Mouse (Mus musculus) MEL (cell line): ENCODE results near the gene Ccdc9b. TPM values are rescaled to one million over a fixed set of nuclear protein-coding genes. Genes with fewer than 3 reads are reported as not detected.

Experiments used
- DNase-seq: peaks from one replicate; pipeline ENCODE4 v3.0.0; 2011; ENCODE audit warnings: low read depth, low spot score
- H3K27ac ChIP-seq: 2 replicates; pipeline ENCODE4 v1.5.1; 2012; ENCODE audit warnings: low read depth, mild to moderate bottlenecking, control low read depth, low read length, moderate library complexity; ENCODE audit not compliant: control insufficient read depth
- H3K27me3 ChIP-seq, 2 experiments: fragments of 150-350 bp in 1 of 2; sonication (generic) in 1 of 2; 2 replicates each; pipeline ENCODE4 v1.6.1; 2012; ENCODE audit warnings: low read length in 2 of 2, mild to moderate bottlenecking in 2 of 2, improper control_type of control experiment in 1 of 2, moderate library complexity in 1 of 2; ENCODE audit not compliant: insufficient read depth in 2 of 2, control insufficient read depth in 1 of 2
- H3K36me3 ChIP-seq, 2 experiments: 2 replicates each; pipeline ENCODE4 v1.6.1; 2012 to 2014; ENCODE audit warnings: low read length in 2 of 2, improper control_type of control experiment in 1 of 2, inconsistent platforms in 1 of 2, mild to moderate bottlenecking in 1 of 2; ENCODE audit not compliant: insufficient read depth in 2 of 2, control insufficient read depth in 1 of 2
- H3K4me1 ChIP-seq, 2 experiments: fragments of 150-350 bp in 1 of 2; sonication (generic) in 1 of 2; 2 replicates each; pipeline ENCODE4 v1.6.1; 2012; ENCODE audit warnings: low read length in 2 of 2, improper control_type of control experiment in 1 of 2, mild to moderate bottlenecking in 1 of 2; ENCODE audit not compliant: insufficient read depth in 2 of 2, control insufficient read depth in 1 of 2
- H3K4me3 ChIP-seq, 2 experiments: fragments of 150-350 bp in 1 of 2; sonication (generic) in 1 of 2; 2 replicates each; pipeline ENCODE4 v1.5.1; 2012; ENCODE audit warnings: low read depth in 2 of 2, low read length in 2 of 2, mild to moderate bottlenecking in 2 of 2, moderate library complexity in 2 of 2, control low read depth in 1 of 2, improper control_type of control experiment in 1 of 2; ENCODE audit not compliant: control insufficient read depth in 1 of 2, insufficient read depth in 1 of 2
- H3K79me2 ChIP-seq: 2 replicates; pipeline ENCODE4 v1.6.1; 2012; ENCODE audit warnings: mild to moderate bottlenecking, low read length, moderate library complexity; ENCODE audit not compliant: control insufficient read depth, poor library complexity, insufficient read depth
- H3K9ac ChIP-seq: 2 replicates; pipeline ENCODE4 v1.6.1; 2012; ENCODE audit warnings: low read depth, mild to moderate bottlenecking, control low read depth, low read length, moderate library complexity; ENCODE audit not compliant: control insufficient read depth, poor library complexity, severe bottlenecking
- H3K9me3 ChIP-seq: fragments of 150-350 bp; sonication (generic); replicated peaks from 2 replicates; pipeline ENCODE4 v1.6.1; 2012; ENCODE audit warnings: mild to moderate bottlenecking, low read length, improper control_type of control experiment, moderate library complexity; ENCODE audit not compliant: insufficient read depth
- BHLHE40 ChIP-seq: IDR thresholded peaks from 2 replicates; pipeline ENCODE4 v1.6.1; 2012; ENCODE audit warnings: low read depth, mild to moderate bottlenecking, inconsistent platforms, low read length, improper control_type of control experiment, borderline replicate concordance
- CHD2 ChIP-seq: IDR thresholded peaks from 2 replicates; pipeline ENCODE4 v1.6.1; 2011; ENCODE audit warnings: low read length, improper control_type of control experiment
- CTCF ChIP-seq, 3 experiments: IDR thresholded peaks in 2 of 3; conservative IDR thresholded peaks in 1 of 3; 2 replicates each; pipeline ENCODE4 v1.5.1; 2011 to 2012; ENCODE audit warnings: low read length in 3 of 3, low read depth in 2 of 3, mild to moderate bottlenecking in 2 of 3, improper control_type of control experiment in 1 of 3, inconsistent platforms in 1 of 3, mixed read lengths in 1 of 3, moderate library complexity in 1 of 3; ENCODE audit not compliant: control insufficient read depth in 1 of 3, insufficient read depth in 1 of 3, poor library complexity in 1 of 3, severe bottlenecking in 1 of 3
- E2F4 ChIP-seq: IDR thresholded peaks from 2 replicates; pipeline ENCODE4 v1.6.1; 2011; ENCODE audit warnings: low read depth, low read length, improper control_type of control experiment, borderline replicate concordance
- ELF1 ChIP-seq: IDR thresholded peaks from 2 replicates; pipeline ENCODE4 v1.6.1; 2014; ENCODE audit warnings: low read depth, mild to moderate bottlenecking, inconsistent platforms, low read length, improper control_type of control experiment, moderate library complexity
- EP300 ChIP-seq, 2 experiments: IDR thresholded peaks; 2 replicates each; pipeline ENCODE4 v1.6.1; 2011; ENCODE audit warnings: improper control_type of control experiment in 2 of 2, low read length in 2 of 2, low read depth in 1 of 2, mild to moderate bottlenecking in 1 of 2
- ETS1 ChIP-seq: IDR thresholded peaks from 2 replicates; pipeline ENCODE4 v1.6.1; 2012; ENCODE audit warnings: low read depth, mild to moderate bottlenecking, inconsistent platforms, low read length, improper control_type of control experiment, moderate library complexity
- GATA1 ChIP-seq: IDR thresholded peaks from 2 replicates; pipeline ENCODE4 v1.6.1; 2011; ENCODE audit warnings: low read depth, low read length, improper control_type of control experiment
- HCFC1 ChIP-seq: IDR thresholded peaks from 2 replicates; pipeline ENCODE4 v1.6.1; 2012; ENCODE audit warnings: low read depth, mild to moderate bottlenecking, inconsistent platforms, low read length, improper control_type of control experiment, moderate library complexity
- JUND ChIP-seq: IDR thresholded peaks from 2 replicates; pipeline ENCODE4 v1.6.1; 2011; ENCODE audit warnings: low read depth, mild to moderate bottlenecking, improper control_type of control experiment, low read length
- KAT2A ChIP-seq: conservative IDR thresholded peaks from 2 replicates; pipeline ENCODE4 v1.6.1; 2012; ENCODE audit warnings: low read depth, low read length, improper control_type of control experiment, inconsistent platforms
- MAFK ChIP-seq: IDR thresholded peaks from 2 replicates; pipeline ENCODE4 v1.6.1; 2011; ENCODE audit warnings: low read depth, mild to moderate bottlenecking, low read length, improper control_type of control experiment, borderline replicate concordance
- MAX ChIP-seq: IDR thresholded peaks from 2 replicates; pipeline ENCODE4 v1.6.1; 2011; ENCODE audit warnings: low read length, improper control_type of control experiment
- MAZ ChIP-seq: IDR thresholded peaks from 2 replicates; pipeline ENCODE4 v1.6.1; 2012; ENCODE audit warnings: low read depth, mild to moderate bottlenecking, inconsistent platforms, low read length, improper control_type of control experiment
- MEF2A ChIP-seq: IDR thresholded peaks from 2 replicates; pipeline ENCODE4 v1.6.1; 2014; ENCODE audit warnings: low read depth, mild to moderate bottlenecking, inconsistent platforms, low read length, improper control_type of control experiment; ENCODE audit not compliant: poor library complexity, insufficient replicate concordance, severe bottlenecking; ENCODE audit errors: extremely low read depth
- MXI1 ChIP-seq: IDR thresholded peaks from 2 replicates; pipeline ENCODE4 v1.6.1; 2011; ENCODE audit warnings: mild to moderate bottlenecking, low read depth, low read length, improper control_type of control experiment
- MYB ChIP-seq: IDR thresholded peaks from 2 replicates; pipeline ENCODE4 v1.6.1; 2011; ENCODE audit warnings: mild to moderate bottlenecking, low read depth, low read length, improper control_type of control experiment
- MYC ChIP-seq: IDR thresholded peaks from 2 replicates; pipeline ENCODE4 v1.6.1; 2011; ENCODE audit warnings: low read depth, mild to moderate bottlenecking, low read length, improper control_type of control experiment, moderate library complexity
- NELFE ChIP-seq: IDR thresholded peaks from 2 replicates; pipeline ENCODE4 v1.6.1; 2011; ENCODE audit warnings: low read depth, low read length, improper control_type of control experiment
- NRF1 ChIP-seq: IDR thresholded peaks from 2 replicates; pipeline ENCODE4 v1.6.1; 2014; ENCODE audit warnings: low read depth, mild to moderate bottlenecking, inconsistent platforms, low read length, improper control_type of control experiment, moderate library complexity; ENCODE audit not compliant: poor library complexity, insufficient read depth, severe bottlenecking
- POLR2A ChIP-seq, 2 experiments: IDR thresholded peaks; 2 replicates each; pipeline ENCODE4 v1.6.1; 2011 to 2012; ENCODE audit warnings: low read length in 2 of 2, mild to moderate bottlenecking in 2 of 2, control low read depth in 1 of 2, improper control_type of control experiment in 1 of 2, low read depth in 1 of 2, moderate library complexity in 1 of 2; ENCODE audit not compliant: control insufficient read depth in 1 of 2, insufficient read depth in 1 of 2, poor library complexity in 1 of 2
- POLR2AphosphoS2 ChIP-seq: IDR thresholded peaks from 2 replicates; pipeline ENCODE4 v1.6.1; 2011; ENCODE audit warnings: low read length, improper control_type of control experiment
- RAD21 ChIP-seq: IDR thresholded peaks from 2 replicates; pipeline ENCODE4 v1.6.1; 2011; ENCODE audit warnings: mild to moderate bottlenecking, low read depth, low read length, improper control_type of control experiment
- RCOR1 ChIP-seq: IDR thresholded peaks from 2 replicates; pipeline ENCODE4 v1.6.1; 2012; ENCODE audit warnings: low read depth, mild to moderate bottlenecking, inconsistent platforms, low read length, improper control_type of control experiment
- SIN3A ChIP-seq: IDR thresholded peaks from 2 replicates; pipeline ENCODE4 v1.6.1; 2012; ENCODE audit warnings: low read length, improper control_type of control experiment, inconsistent platforms
- SMC3 ChIP-seq: IDR thresholded peaks from 2 replicates; pipeline ENCODE4 v1.6.1; 2011; ENCODE audit warnings: low read depth, low read length, improper control_type of control experiment
- TBP ChIP-seq: IDR thresholded peaks from 2 replicates; pipeline ENCODE4 v1.8.0; 2011; ENCODE audit warnings: low read depth, low read length, improper control_type of control experiment
- TCF12 ChIP-seq: IDR thresholded peaks from 2 replicates; pipeline ENCODE4 v1.6.1; 2014; ENCODE audit warnings: low read depth, mild to moderate bottlenecking, inconsistent platforms, low read length, improper control_type of control experiment, moderate library complexity
- UBTF ChIP-seq: IDR thresholded peaks from 2 replicates; pipeline ENCODE4 v1.6.1; 2012; ENCODE audit warnings: low read depth, mild to moderate bottlenecking, inconsistent platforms, low read length, improper control_type of control experiment, moderate library complexity, borderline replicate concordance; ENCODE audit not compliant: insufficient read depth
- USF1 ChIP-seq: IDR thresholded peaks from 2 replicates; pipeline ENCODE4 v1.6.1; 2014; ENCODE audit warnings: low read depth, mild to moderate bottlenecking, inconsistent platforms, low read length, improper control_type of control experiment, moderate library complexity
- USF2 ChIP-seq, 2 experiments: IDR thresholded peaks; 2 replicates each; pipeline ENCODE4 v1.6.1; 2011 to 2012; ENCODE audit warnings: improper control_type of control experiment in 2 of 2, low read length in 2 of 2, borderline replicate concordance in 1 of 2, inconsistent platforms in 1 of 2, low read depth in 1 of 2, mild to moderate bottlenecking in 1 of 2; ENCODE audit not compliant: insufficient read depth in 1 of 2
- ZC3H11A ChIP-seq: IDR thresholded peaks from 2 replicates; pipeline ENCODE4 v1.6.1; 2012; ENCODE audit warnings: low read depth, mild to moderate bottlenecking, inconsistent platforms, low read length, improper control_type of control experiment
- ZKSCAN1 ChIP-seq: IDR thresholded peaks from 2 replicates; pipeline ENCODE4 v1.6.1; 2012; ENCODE audit warnings: low read depth, mild to moderate bottlenecking, inconsistent platforms, low read length, improper control_type of control experiment, moderate library complexity
- ZMIZ1 ChIP-seq: IDR thresholded peaks from 2 replicates; pipeline ENCODE4 v1.6.1; 2012; ENCODE audit warnings: low read depth, mild to moderate bottlenecking, inconsistent platforms, low read length, improper control_type of control experiment, moderate library complexity
- ZNF384 ChIP-seq: IDR thresholded peaks from 2 replicates; pipeline ENCODE4 v1.6.1; 2012; ENCODE audit warnings: low read depth, mild to moderate bottlenecking, inconsistent platforms, low read length, improper control_type of control experiment
- polyA plus RNA-seq, 2 experiments: library from polyadenylated mRNA; stranded (reverse) in 1 of 2; unstranded in 1 of 2; fragments of >175 nt in 1 of 2; fragments of >200 nt in 1 of 2; gene quantifications; 2 replicates each; pipeline versions ENCODE4 v1.2.1 to v1.2.4; 2012; ENCODE audit warnings: low replicate concordance in 2 of 2, low read depth in 1 of 2; ENCODE audit not compliant: insufficient read length in 2 of 2, insufficient read depth in 1 of 2, missing spikeins in 1 of 2
- total RNA-seq: library from RNA; depleted of rRNA; stranded (reverse); fragments of 300-350 nt; gene quantifications from 2 replicates; pipeline ENCODE4 v1.2.3, GENCODE M21; 2012

Gene Ccdc9b
- total and polyA plus RNA-seq, 3 experiments = 1.7 to 2.4 TPM; not detected in 1

- Histone ChIP-seq H3K36me3 (peaks cover 0 to 20% of the 10 kb centered on the region in 2 experiments; a peak in 3 of 4 replicates), H3K79me2 (peaks cover 15% of the 10 kb centered on the region), H3K9ac (no peak overlapping the region), H3K27me3 (no peaks in the 10 kb centered on the region), H3K4me1 (peaks cover 7 to 32% of the 10 kb centered on the region in 2 experiments; a peak in 3 of 4 replicates), H3K9me3 (no peaks in the 10 kb centered on the region), H3K4me3 (no peak overlapping the region), H3K27ac (peak overlapping the region; percentile 20; the same call in 1 of the 2 replicates)
- peak; percentile 76 for DNase-seq
- TF ChIP-seq MAX = no peak
- no peak for TF ChIP-seq MAZ
- TF ChIP-seq CHD2 = no peak
- TF ChIP-seq MYC = no peak
- no peak for TF ChIP-seq NELFE
- no peak for TF ChIP-seq UBTF
- no peak for TF ChIP-seq RAD21
- TF ChIP-seq POLR2AphosphoS2 = no peak
- TF ChIP-seq MEF2A = no peak
- TF ChIP-seq ETS1 = peak; percentile 62; the same call in 1 of the 2 replicates
- no peak for TF ChIP-seq HCFC1
- no peak for TF ChIP-seq MXI1
- no peak for TF ChIP-seq JUND
- TF ChIP-seq ZC3H11A = no peak
- TF ChIP-seq SIN3A = peak; percentile 52; the same call in 1 of the 2 replicates
- peak; percentile 85 for TF ChIP-seq GATA1
- TF ChIP-seq ZNF384 = no peak
- 0 out of 2 replicates have a peak, but pooled peaks have one; percentile 30 for TF ChIP-seq ZMIZ1
- TF ChIP-seq NRF1 = no peak
- TF ChIP-seq MAFK = no peak; the same call in 1 of the 2 replicates
- TF ChIP-seq SMC3 = 0 out of 2 replicates have a peak, but pooled peaks have one; percentile 3
- no peak for TF ChIP-seq USF2 (IDR thresholded peaks at IDR 0.05; ENCODE audit: borderline replicate concordance in 1 of 2, insufficient read depth in 1 of 2, low read depth in 1 of 2, low read length in 2 of 2)
- 0 out of 2 replicates have a peak, but pooled peaks have one; percentile 23 for TF ChIP-seq BHLHE40
- no peak for TF ChIP-seq E2F4
- TF ChIP-seq MYB = peak; percentile 82
- TF ChIP-seq POLR2A (IDR thresholded peaks at IDR 0.05; ENCODE audit: control insufficient read depth in 1 of 2, insufficient read depth in 1 of 2, low read depth in 1 of 2, low read length in 2 of 2, poor library complexity in 1 of 2) = no peak; a peak in 1 of 4 replicates
- no peak for TF ChIP-seq TBP
- TF ChIP-seq ZKSCAN1 = no peak
- TF ChIP-seq RCOR1 = peak; percentile 87
- TF ChIP-seq KAT2A = no peak
- peak; percentile 19; the same call in 1 of the 2 replicates for TF ChIP-seq ELF1
- TF ChIP-seq TCF12 = peak; percentile 84
- TF ChIP-seq EP300 (IDR thresholded peaks at IDR 0.05; ENCODE audit: low read depth in 1 of 2, low read length in 2 of 2) = peak; percentile 84 to 90
- TF ChIP-seq USF1 = no peak
- TF ChIP-seq CTCF (IDR thresholded peaks at IDR 0.05 in 2 of 3, conservative IDR thresholded peaks at IDR 0.05 in 1 of 3; ENCODE audit: control insufficient read depth in 1 of 3, insufficient read depth in 1 of 3, low read depth in 2 of 3, low read length in 3 of 3, poor library complexity in 1 of 3, severe bottlenecking in 1 of 3) = no peak
These were observed 38.6 kb downstream of the Ccdc9b start for GRCm38 (mm10) chr2:118723693-118724486.
